Mouse (Mus musculus): ENCODE data around the gene Kirrel2. TPM values are rescaled to one million over a fixed set of nuclear protein-coding genes. Genes with fewer than 3 reads are reported as not detected.

Kirrel2 gene
- polyA plus RNA-seq, 1 experiment = not detected

- Histone ChIP-seq H3ac (ENCODE audit: control insufficient read depth, insufficient read length) (no peak overlapping the region), H3K36me3 (ENCODE audit: control insufficient read depth, insufficient read depth) (no peaks in the 10 kb centered on the region), H3K27me3 (ENCODE audit: control insufficient read depth, insufficient read depth, insufficient read length) (peaks cover under 1% of the 10 kb centered on the region), H3K79me2 (ENCODE audit: control insufficient read depth, insufficient read depth) (no peaks in the 10 kb centered on the region), H3K4me3 (peak overlapping the region; percentile 6), H3K4me2 (ENCODE audit: low read depth) (peak overlapping the region; percentile 56)
- TF ChIP-seq CEBPB (IDR thresholded peaks at IDR 0.05; ENCODE audit: insufficient read depth, poor library complexity, severe bottlenecking) = peak; percentile 91
- TF ChIP-seq POLR2AphosphoS2 (IDR thresholded peaks at IDR 0.05; ENCODE audit: insufficient read length, low read depth) = peak; percentile 57
- TF ChIP-seq MYOG (IDR thresholded peaks at IDR 0.05; ENCODE audit: control insufficient read depth in 1 of 3, insufficient read depth in 1 of 3, insufficient read length in 2 of 3, low read depth in 2 of 3) = peak in 1 of 3 experiments; percentile 18
- TF ChIP-seq POLR2A (IDR thresholded peaks at IDR 0.05; ENCODE audit: insufficient read length, low read depth) = peak; percentile 56
- TF ChIP-seq USF1 (IDR thresholded peaks at IDR 0.05; ENCODE audit: low read depth) = no peak
Observed at GRCm38 (mm10) chr7:30399671-30400070, 57.8 kb downstream of the Kirrel2 start.

Other genes with a start within 250 kb of the Kirrel2 start
- 174 TPM for gene Polr2i, start 225.7 kb downstream of the Kirrel2 start, polyA plus RNA-seq (2012; fragmentation: generic; extraction: Trizol)
- 147 TPM for gene Tbcb, start 225.4 kb downstream of the Kirrel2 start, polyA plus RNA-seq (2012; fragmentation: generic; extraction: Trizol)
- not detected for gene Ovol3, start 222.0 kb downstream of the Kirrel2 start, polyA plus RNA-seq (2012; fragmentation: generic; extraction: Trizol)
- gene Thap8, start 177.6 kb downstream of the Kirrel2 start, polyA plus RNA-seq (2012; fragmentation: generic; extraction: Trizol) = 0.02 TPM
- 5.0 TPM for gene Wdr62, start 177.3 kb downstream of the Kirrel2 start, polyA plus RNA-seq (2012; fragmentation: generic; extraction: Trizol)
- 19.4 TPM for gene Clip3, start 166.0 kb downstream of the Kirrel2 start, polyA plus RNA-seq (2012; fragmentation: generic; extraction: Trizol)
- 33.9 TPM for gene Alkbh6, start 149.0 kb downstream of the Kirrel2 start, polyA plus RNA-seq (2012; fragmentation: generic; extraction: Trizol)
- gene Syne4, start 142.9 kb downstream of the Kirrel2 start, polyA plus RNA-seq (2012; fragmentation: generic; extraction: Trizol) = 1.2 TPM
- 4.0 TPM for gene E130208F15Rik, start 135.9 kb downstream of the Kirrel2 start, polyA plus RNA-seq (2012; fragmentation: generic; extraction: Trizol)
- 13.6 TPM for gene Sdhaf1, start 133.8 kb downstream of the Kirrel2 start, polyA plus RNA-seq (2012; fragmentation: generic; extraction: Trizol)
- gene Lrfn3, start 94.9 kb downstream of the Kirrel2 start, polyA plus RNA-seq (2012; fragmentation: generic; extraction: Trizol) = 0.66 TPM
- not detected for gene Tyrobp, start 43.9 kb downstream of the Kirrel2 start, polyA plus RNA-seq (2012; fragmentation: generic; extraction: Trizol)
- not detected for gene Hcst, start 37.8 kb downstream of the Kirrel2 start, polyA plus RNA-seq (2012; fragmentation: generic; extraction: Trizol)
- gene Nfkbid, start 36.0 kb downstream of the Kirrel2 start, polyA plus RNA-seq (2012; fragmentation: generic; extraction: Trizol) = 0.07 TPM
- gene Aplp1, start 12.2 kb downstream of the Kirrel2 start, polyA plus RNA-seq (2012; fragmentation: generic; extraction: Trizol) = 0.26 TPM
- 0.43 TPM for gene Nphs1, start 625 bp upstream of the Kirrel2 start, polyA plus RNA-seq (2012; fragmentation: generic; extraction: Trizol)
- not detected for gene Prodh2, start 35.9 kb upstream of the Kirrel2 start, polyA plus RNA-seq (2012; fragmentation: generic; extraction: Trizol)
- gene Arhgap33, start 77.4 kb upstream of the Kirrel2 start, polyA plus RNA-seq (2012; fragmentation: generic; extraction: Trizol) = 8.7 TPM
- gene Hspb6, start 94.5 kb upstream of the Kirrel2 start, polyA plus RNA-seq (2012; fragmentation: generic; extraction: Trizol) = 27.8 TPM
- 3.8 TPM for gene Proser3, start 94.6 kb upstream of the Kirrel2 start, polyA plus RNA-seq (2012; fragmentation: generic; extraction: Trizol)
- gene Lin37, start 102.1 kb upstream of the Kirrel2 start, polyA plus RNA-seq (2012; fragmentation: generic; extraction: Trizol) = 55.3 TPM
- 72.3 TPM for gene U2af1l4, start 105.6 kb upstream of the Kirrel2 start, polyA plus RNA-seq (2012; fragmentation: generic; extraction: Trizol)
- 1.0 TPM for gene Gm49396, start 105.7 kb upstream of the Kirrel2 start, polyA plus RNA-seq (2012; fragmentation: generic; extraction: Trizol)
- 169 TPM for gene Psenen, start 105.9 kb upstream of the Kirrel2 start, polyA plus RNA-seq (2012; fragmentation: generic; extraction: Trizol)
- 0.66 TPM for gene Igflr1, start 107.7 kb upstream of the Kirrel2 start, polyA plus RNA-seq (2012; fragmentation: generic; extraction: Trizol)
- gene Kmt2b, start 131.0 kb upstream of the Kirrel2 start, polyA plus RNA-seq (2012; fragmentation: generic; extraction: Trizol) = 12.9 TPM
- 0.11 TPM for gene Zbtb32, start 141.2 kb upstream of the Kirrel2 start, polyA plus RNA-seq (2012; fragmentation: generic; extraction: Trizol)
- gene Upk1a, start 155.2 kb upstream of the Kirrel2 start, polyA plus RNA-seq (2012; fragmentation: generic; extraction: Trizol) = 0.59 TPM
- gene Cox6b1, start 168.5 kb upstream of the Kirrel2 start, polyA plus RNA-seq (2012; fragmentation: generic; extraction: Trizol) = 1,108 TPM
- not detected for gene Etv2, start 178.2 kb upstream of the Kirrel2 start, polyA plus RNA-seq (2012; fragmentation: generic; extraction: Trizol)
- 124 TPM for gene Rbm42, start 192.6 kb upstream of the Kirrel2 start, polyA plus RNA-seq (2012; fragmentation: generic; extraction: Trizol)
- 8.4 TPM for gene Haus5, start 207.3 kb upstream of the Kirrel2 start, polyA plus RNA-seq (2012; fragmentation: generic; extraction: Trizol)
- gene Pmis2, start 213.9 kb upstream of the Kirrel2 start, polyA plus RNA-seq (2012; fragmentation: generic; extraction: Trizol) = not detected
- not detected for gene 2200002J24Rik, start 241.2 kb upstream of the Kirrel2 start, polyA plus RNA-seq (2012; fragmentation: generic; extraction: Trizol)

Data from myocyte (in vitro differentiated cells).